Mouse (Mus musculus): ENCODE results near the gene B4galnt4. TPM values are rescaled to one million over a fixed set of nuclear protein-coding genes. Genes with fewer than 3 reads are reported as not detected.

B4galnt4 gene
- total and polyA plus RNA-seq, 3 experiments: 0.81 to 8.0 TPM; not detected in 1

GRCm38 (mm10) chr7:141068351-141068750, 7.4 kb downstream of the B4galnt4 start:
- H3K9ac ChIP-seq (ENCODE audit: control insufficient read depth, low read depth, low read length, poor library complexity, severe bottlenecking): no peak overlapping the region
- no peaks in the 10 kb centered on the region for H3K4me1 ChIP-seq (ENCODE audit: control insufficient read depth in 1 of 2, insufficient read depth in 2 of 2, low read length in 2 of 2)
- no peaks in the 10 kb centered on the region for H3K27me3 ChIP-seq (ENCODE audit: control insufficient read depth in 1 of 2, insufficient read depth in 2 of 2, low read length in 2 of 2)
- H3K27ac ChIP-seq (ENCODE audit: control insufficient read depth, low read depth, low read length): no peak overlapping the region
- TF ChIP-seq SIN3A (IDR thresholded peaks at IDR 0.05; ENCODE audit: low read length) (no peak), ZMIZ1 (IDR thresholded peaks at IDR 0.05; ENCODE audit: low read depth, low read length) (no peak), MYB (IDR thresholded peaks at IDR 0.05; ENCODE audit: low read depth, low read length) (no peak), NRF1 (IDR thresholded peaks at IDR 0.05; ENCODE audit: insufficient read depth, low read depth, low read length, poor library complexity, severe bottlenecking) (no peak), E2F4 (IDR thresholded peaks at IDR 0.05; ENCODE audit: borderline replicate concordance, low read depth, low read length) (no peak), RCOR1 (IDR thresholded peaks at IDR 0.05; ENCODE audit: low read depth, low read length) (no peak), MAX (IDR thresholded peaks at IDR 0.05; ENCODE audit: low read length) (no peak), MEF2A (IDR thresholded peaks at IDR 0.05; ENCODE audit: extremely low read depth, insufficient replicate concordance, low read depth, low read length, poor library complexity, severe bottlenecking) (no peak), MYC (IDR thresholded peaks at IDR 0.05; ENCODE audit: low read depth, low read length) (no peak), NELFE (IDR thresholded peaks at IDR 0.05; ENCODE audit: low read depth, low read length) (no peak), MAFK (IDR thresholded peaks at IDR 0.05; ENCODE audit: borderline replicate concordance, low read depth, low read length) (no peak), BHLHE40 (IDR thresholded peaks at IDR 0.05; ENCODE audit: borderline replicate concordance, low read depth, low read length) (no peak)
- H3K36me3 ChIP-seq (ENCODE audit: control insufficient read depth in 1 of 2, insufficient read depth in 2 of 2, low read length in 2 of 2): no peaks in the 10 kb centered on the region
- H3K4me3 ChIP-seq (ENCODE audit: control insufficient read depth in 1 of 2, insufficient read depth in 1 of 2, low read depth in 2 of 2, low read length in 2 of 2): no peak overlapping the region
- H3K9me3 ChIP-seq (replicated peaks; ENCODE audit: insufficient read depth, low read length): no peaks in the 10 kb centered on the region
- no peak for DNase-seq (ENCODE audit: low read depth, low spot score)
- no peaks in the 10 kb centered on the region for H3K79me2 ChIP-seq (ENCODE audit: control insufficient read depth, insufficient read depth, low read length, poor library complexity)

GRCm38 (mm10) chr7:141070058-141070862, 9.4 kb downstream of the B4galnt4 start:
- TF ChIP-seq SMC3 (IDR thresholded peaks at IDR 0.05; ENCODE audit: low read depth, low read length) (peak; percentile 53), CTCF (IDR thresholded peaks at IDR 0.05 in 2 of 3, conservative IDR thresholded peaks at IDR 0.05 in 1 of 3; ENCODE audit: control insufficient read depth in 1 of 3, insufficient read depth in 1 of 3, low read depth in 2 of 3, low read length in 3 of 3, poor library complexity in 1 of 3, severe bottlenecking in 1 of 3) (peak; percentile 63 to 73 (median 67)), MXI1 (IDR thresholded peaks at IDR 0.05; ENCODE audit: low read depth, low read length) (no peak), RAD21 (IDR thresholded peaks at IDR 0.05; ENCODE audit: low read depth, low read length) (peak; percentile 65)
- H3K4me3 ChIP-seq (ENCODE audit: control insufficient read depth in 1 of 2, insufficient read depth in 1 of 2, low read depth in 2 of 2, low read length in 2 of 2): no peak overlapping the region
- H3K27ac ChIP-seq (ENCODE audit: control insufficient read depth, low read depth, low read length): no peak overlapping the region
- H3K9ac ChIP-seq (ENCODE audit: control insufficient read depth, low read depth, low read length, poor library complexity, severe bottlenecking): no peak overlapping the region
- no peaks in the 10 kb centered on the region for H3K4me1 ChIP-seq (ENCODE audit: control insufficient read depth in 1 of 2, insufficient read depth in 2 of 2, low read length in 2 of 2)
- no peaks in the 10 kb centered on the region for H3K27me3 ChIP-seq (ENCODE audit: control insufficient read depth in 1 of 2, insufficient read depth in 2 of 2, low read length in 2 of 2)
- no peaks in the 10 kb centered on the region for H3K9me3 ChIP-seq (replicated peaks; ENCODE audit: insufficient read depth, low read length)
- H3K36me3 ChIP-seq (ENCODE audit: control insufficient read depth in 1 of 2, insufficient read depth in 2 of 2, low read length in 2 of 2): no peaks in the 10 kb centered on the region
- H3K79me2 ChIP-seq (ENCODE audit: control insufficient read depth, insufficient read depth, low read length, poor library complexity): no peaks in the 10 kb centered on the region
- peak; percentile 55 for DNase-seq (ENCODE audit: low read depth, low spot score)
